Mouse (Mus musculus): ENCODE measurements around the gene Tlcd1. TPM values are rescaled to one million over a fixed set of nuclear protein-coding genes. Genes with fewer than 3 reads are reported as not detected.
"Not testable (repeated sequence)": the region's sequence is repeated elsewhere in the genome, so short reads cannot be mapped to it uniquely, and the experiment has no call there.

Gene Tlcd1
- 62.6 and 67.1 TPM in 2 replicates for polyA plus RNA-seq (2016; fragmentation: Nextera tagmentation; extraction: Ambion mirVana)

DNA sequence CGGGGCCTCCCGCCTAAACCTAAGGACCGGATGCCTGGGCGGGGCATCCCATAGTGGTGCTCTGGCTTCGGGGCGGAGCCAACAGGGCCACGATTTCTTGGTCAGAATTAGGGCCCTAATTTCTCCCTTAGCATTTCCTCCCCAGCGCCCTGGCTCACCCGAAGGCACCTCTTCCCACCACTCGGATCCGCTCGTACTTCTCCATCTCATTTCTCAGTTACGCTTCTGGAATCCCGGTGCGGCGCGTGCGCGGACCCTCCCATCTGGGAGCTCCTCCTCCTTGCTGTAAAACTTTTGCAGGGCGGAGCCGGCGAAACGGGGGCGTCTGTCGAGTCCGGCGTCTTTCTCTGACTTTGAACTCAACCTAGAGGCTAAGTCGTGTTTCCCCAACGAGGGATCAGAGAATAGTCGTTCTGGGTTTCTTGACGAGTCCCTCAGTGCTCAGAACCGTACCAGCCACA lies at the start of gene Tlcd1, which contains the start of gene Nek8:
Gene Tlcd1, plus strand, starts transcription at position 310 of the 461 bp plus-strand sequence.
Gene Nek8, minus strand, starts transcription at position 274 of the 461 bp plus-strand sequence.
- ATAC-seq: peak; percentile 33; the same call in 1 of the 2 replicates
- peaks cover 66% of the 10 kb centered on the region for H3K4me1 ChIP-seq

GRCm38 (mm10) chr11:78126739-78127138 lies 49.8 kb upstream of the Tlcd1 start:
- peaks cover 45% of the 10 kb centered on the region for H3K4me1 ChIP-seq
- no peak for ATAC-seq
- H3K27me3 ChIP-seq (replicated peaks): no peaks in the 10 kb centered on the region
- no peaks in the 10 kb centered on the region for H3K9me3 ChIP-seq (replicated peaks)
- no peak overlapping the region for H3K4me3 ChIP-seq
- no peak overlapping the region for H3K9ac ChIP-seq
- peak overlapping the region; percentile 45 for H3K27ac ChIP-seq
- no peaks in the 10 kb centered on the region for H3K36me3 ChIP-seq
- 40% methylated on average over 4 of the region's 4 CpGs for WGBS (ENCODE audit: insufficient replicate concordance)
- H3K4me2 ChIP-seq: no peak overlapping the region

More for the DNA sequence above, at the start of gene Tlcd1, which contains the start of gene Nek8:
- H3K27me3 ChIP-seq (replicated peaks): no peaks in the 10 kb centered on the region
- H3K4me3 ChIP-seq: peak within 1 kb of the TSS; percentile 94
- peaks cover 41% of the 10 kb centered on the region for H3K36me3 ChIP-seq
- WGBS (ENCODE audit: insufficient replicate concordance): under 1% methylated on average over 32 of the region's 32 CpGs
- no peaks in the 10 kb centered on the region for H3K9me3 ChIP-seq (replicated peaks)
- peak within 1 kb of the TSS; percentile 97 for H3K9ac ChIP-seq
- peak within 1 kb of the TSS; percentile 100 for H3K27ac ChIP-seq
- peak within 1 kb of the TSS; percentile 92 for H3K4me2 ChIP-seq

GRCm38 (mm10) chr11:78129458-78129857 lies 47.1 kb upstream of the Tlcd1 start:
- no peaks in the 10 kb centered on the region for H3K9me3 ChIP-seq (replicated peaks)
- H3K9ac ChIP-seq: no peak overlapping the region
- no peaks in the 10 kb centered on the region for H3K36me3 ChIP-seq
- H3K4me2 ChIP-seq: no peak overlapping the region
- H3K4me3 ChIP-seq: no peak overlapping the region
- H3K4me1 ChIP-seq: peaks cover 56% of the 10 kb centered on the region
- H3K27me3 ChIP-seq (replicated peaks): no peaks in the 10 kb centered on the region
- WGBS (ENCODE audit: insufficient replicate concordance): 76% methylated on average over 8 of the region's 8 CpGs
- H3K27ac ChIP-seq: no peak overlapping the region
- ATAC-seq: no peak

DNA sequence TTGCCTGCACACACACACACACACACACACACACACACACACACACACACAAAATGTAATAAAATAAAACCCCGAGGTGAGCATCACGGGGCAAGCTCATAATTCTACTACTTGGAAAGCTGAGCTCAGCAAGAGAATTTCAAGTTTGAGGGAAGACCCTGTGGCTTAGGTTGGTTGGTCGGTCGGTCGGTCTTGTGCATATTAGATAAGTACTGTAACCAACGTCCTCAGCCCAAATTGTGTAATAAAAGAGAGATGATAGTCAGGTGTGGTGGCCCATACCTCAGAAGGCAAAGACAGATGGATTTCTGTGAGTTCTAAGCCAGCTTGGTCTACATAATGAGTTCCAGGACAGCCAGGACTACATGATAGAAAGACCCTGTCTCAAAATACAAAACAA lies 42.6 kb upstream of the Tlcd1 start:
- H3K4me1 ChIP-seq: peaks cover 62% of the 10 kb centered on the region
- no peaks in the 10 kb centered on the region for H3K36me3 ChIP-seq
- H3K4me3 ChIP-seq: no peak overlapping the region
- H3K27ac ChIP-seq: 0 out of 2 replicates have a peak overlapping the region, but pooled peaks have one; percentile 62
- no peaks in the 10 kb centered on the region for H3K9me3 ChIP-seq (replicated peaks)
- 0 out of 2 replicates have a peak, but pooled peaks have one; percentile 33 for ATAC-seq
- H3K9ac ChIP-seq: peak overlapping the region; percentile 10; the same call in 1 of the 2 replicates
- peak overlapping the region; percentile 21; the same call in 1 of the 2 replicates for H3K4me2 ChIP-seq
- no peaks in the 10 kb centered on the region for H3K27me3 ChIP-seq (replicated peaks)
- WGBS (ENCODE audit: insufficient replicate concordance): 34% methylated on average over 6 of the region's 6 CpGs

DNA sequence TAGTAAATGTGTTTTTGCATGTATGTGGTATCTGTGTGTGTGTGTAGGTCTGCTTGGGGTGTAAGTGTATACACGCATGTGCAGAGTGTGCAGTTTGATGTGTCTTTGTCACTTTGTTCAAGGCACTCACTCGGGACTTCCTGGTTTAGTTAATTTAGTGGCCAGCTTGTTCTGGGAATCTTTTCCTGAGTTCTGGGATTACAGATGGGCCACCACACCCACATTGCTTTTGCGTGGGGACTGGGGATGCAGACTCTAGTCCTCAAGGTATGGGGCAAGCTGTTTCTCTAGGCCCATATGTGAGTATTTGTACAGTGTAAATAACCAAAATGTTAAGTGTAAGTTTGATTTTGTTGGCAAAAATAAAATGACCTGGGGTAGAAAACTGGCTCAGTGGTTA lies 42.2 kb upstream of the Tlcd1 start:
- Histone ChIP-seq H3K27me3 (replicated peaks) (no peaks in the 10 kb centered on the region), H3K4me3 (no peak overlapping the region), H3K4me2 (peak overlapping the region; percentile 21; the same call in 1 of the 2 replicates), H3K9me3 (replicated peaks) (no peaks in the 10 kb centered on the region), H3K4me1 (peaks cover 67% of the 10 kb centered on the region), H3K27ac (0 out of 2 replicates have a peak overlapping the region, but pooled peaks have one; percentile 62), H3K36me3 (no peaks in the 10 kb centered on the region), H3K9ac (0 out of 2 replicates have a peak overlapping the region, but pooled peaks have one; percentile 10)
- WGBS (ENCODE audit: insufficient replicate concordance): 64% methylated on average over 3 of the region's 3 CpGs
- ATAC-seq: no peak

- H3K4me1 ChIP-seq: peaks cover 75% of the 10 kb centered on the region
- WGBS (ENCODE audit: insufficient replicate concordance): 80% methylated on average over 7 of the region's 7 CpGs
- not testable (repeated sequence) for H3K36me3 ChIP-seq; H3K27me3 ChIP-seq (replicated peaks); ATAC-seq; H3K9ac ChIP-seq; H3K4me3 ChIP-seq; H3K27ac ChIP-seq; H3K9me3 ChIP-seq (replicated peaks); H3K4me2 ChIP-seq
These were observed 41.2 kb upstream of the Tlcd1 start for GRCm38 (mm10) chr11:78135314-78135713.

DNA sequence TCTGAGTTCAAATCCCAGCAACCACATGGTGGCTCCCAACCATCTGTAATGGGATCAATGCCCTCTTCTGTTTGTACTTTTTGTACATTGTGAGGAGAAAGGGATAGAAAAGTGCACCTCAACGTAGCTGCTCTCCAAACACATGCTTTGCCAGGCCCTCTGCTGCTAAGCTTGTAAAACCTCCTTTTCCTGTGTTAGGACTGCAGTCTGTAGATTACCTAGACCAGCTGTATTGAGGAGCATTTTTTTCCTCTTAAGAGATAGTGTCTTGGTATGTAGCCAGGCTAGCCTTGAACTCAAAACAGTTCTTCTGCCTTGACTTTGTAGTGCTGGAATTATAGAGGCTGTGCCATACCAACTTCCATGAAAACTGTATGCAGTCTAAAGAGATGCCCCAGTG lies 40.4 kb upstream of the Tlcd1 start:
- Histone ChIP-seq H3K36me3 (no peaks in the 10 kb centered on the region), H3K4me3 (no peak overlapping the region), H3K9me3 (replicated peaks) (no peaks in the 10 kb centered on the region), H3K27me3 (replicated peaks) (no peaks in the 10 kb centered on the region), H3K9ac (no peak overlapping the region), H3K4me2 (no peak overlapping the region), H3K4me1 (peaks cover 83% of the 10 kb centered on the region), H3K27ac (no peak overlapping the region)
- WGBS (ENCODE audit: insufficient replicate concordance): 30% methylated on average over 1 of the region's 1 CpGs
- no peak for ATAC-seq

DNA sequence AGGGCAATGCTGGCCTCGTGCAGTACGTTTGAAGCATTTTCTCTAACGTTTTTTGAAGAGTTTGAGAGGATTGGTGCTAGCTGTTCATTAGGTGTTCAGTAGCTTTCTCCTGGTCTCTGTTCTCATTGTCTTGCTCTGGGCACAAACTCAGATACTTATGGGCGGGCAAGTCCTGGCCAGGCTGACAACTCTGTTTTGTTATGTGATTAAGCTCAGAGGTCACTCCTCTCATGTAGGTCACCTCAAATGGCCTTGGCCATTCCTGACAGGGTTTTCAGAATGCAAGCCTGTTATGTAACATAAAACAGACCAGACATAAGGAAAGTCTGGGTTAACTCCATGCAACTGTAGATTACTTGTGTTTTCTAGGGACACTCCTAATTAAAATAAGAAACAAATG lies 38.9 kb upstream of the Tlcd1 start:
- no peak for ATAC-seq
- H3K36me3 ChIP-seq: no peaks in the 10 kb centered on the region
- peaks cover 84% of the 10 kb centered on the region for H3K4me1 ChIP-seq
- 78% methylated on average over 4 of the region's 4 CpGs for WGBS (ENCODE audit: insufficient replicate concordance)
- H3K9ac ChIP-seq: no peak overlapping the region
- no peak overlapping the region for H3K27ac ChIP-seq
- no peaks in the 10 kb centered on the region for H3K9me3 ChIP-seq (replicated peaks)
- no peak overlapping the region for H3K4me3 ChIP-seq
- H3K27me3 ChIP-seq (replicated peaks): no peaks in the 10 kb centered on the region
- no peak overlapping the region for H3K4me2 ChIP-seq

DNA sequence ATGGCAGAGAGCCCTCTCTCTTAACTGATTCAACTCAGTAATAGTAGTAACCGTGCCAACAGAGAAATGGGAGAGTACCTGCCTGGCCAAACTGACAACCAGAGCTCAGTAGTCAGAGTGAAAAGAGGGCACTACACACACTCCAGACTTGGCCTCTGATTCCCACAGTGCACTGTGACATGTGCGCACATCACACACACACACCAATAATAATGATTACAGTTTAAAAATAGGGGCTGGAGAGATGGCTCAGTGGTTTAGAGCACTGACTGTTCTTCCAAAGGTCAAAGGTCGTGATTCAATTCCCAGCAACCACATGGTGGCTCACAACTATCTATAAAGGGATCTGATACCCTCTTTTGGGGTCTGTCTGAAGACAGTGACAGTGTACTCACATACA lies 38.5 kb upstream of the Tlcd1 start:
- no peak for ATAC-seq
- Histone ChIP-seq H3K27ac (no peak overlapping the region), H3K9me3 (replicated peaks) (no peaks in the 10 kb centered on the region), H3K4me3 (no peak overlapping the region), H3K4me2 (no peak overlapping the region), H3K4me1 (peaks cover 80% of the 10 kb centered on the region), H3K27me3 (replicated peaks) (no peaks in the 10 kb centered on the region), H3K36me3 (peaks cover 2% of the 10 kb centered on the region), H3K9ac (no peak overlapping the region)
- 75% methylated on average over 3 of the region's 3 CpGs for WGBS (ENCODE audit: insufficient replicate concordance)

DNA sequence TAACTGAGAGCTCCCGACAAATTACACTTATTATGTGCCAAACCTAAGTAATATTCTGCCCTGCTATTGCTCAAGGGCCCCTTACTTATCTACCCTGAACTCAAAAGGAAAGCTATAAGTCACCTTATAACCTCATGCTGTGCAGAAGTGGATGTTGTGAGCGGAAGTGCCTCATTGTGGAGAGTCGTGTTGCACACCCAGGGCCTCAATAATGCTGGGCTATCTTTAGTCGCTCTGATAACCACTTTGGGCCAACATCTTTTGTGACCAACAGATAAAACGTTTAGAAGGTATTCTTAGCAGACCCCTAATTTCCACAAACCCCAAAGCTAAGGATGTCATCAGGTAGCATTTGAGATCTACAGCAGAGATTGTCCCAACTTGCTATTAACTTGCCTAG lies 35.8 kb upstream of the Tlcd1 start:
- Histone ChIP-seq H3K4me2 (peak overlapping the region; percentile 13; the same call in 1 of the 2 replicates), H3K27me3 (replicated peaks) (no peaks in the 10 kb centered on the region), H3K4me1 (peaks cover 64% of the 10 kb centered on the region), H3K9ac (peak overlapping the region; percentile 7; the same call in 1 of the 2 replicates), H3K27ac (peak overlapping the region; percentile 46), H3K36me3 (peaks cover 28% of the 10 kb centered on the region), H3K9me3 (replicated peaks) (no peaks in the 10 kb centered on the region), H3K4me3 (no peak overlapping the region)
- peak; percentile 64 for ATAC-seq
- 27% methylated on average over 5 of the region's 5 CpGs for WGBS (ENCODE audit: insufficient replicate concordance)

DNA sequence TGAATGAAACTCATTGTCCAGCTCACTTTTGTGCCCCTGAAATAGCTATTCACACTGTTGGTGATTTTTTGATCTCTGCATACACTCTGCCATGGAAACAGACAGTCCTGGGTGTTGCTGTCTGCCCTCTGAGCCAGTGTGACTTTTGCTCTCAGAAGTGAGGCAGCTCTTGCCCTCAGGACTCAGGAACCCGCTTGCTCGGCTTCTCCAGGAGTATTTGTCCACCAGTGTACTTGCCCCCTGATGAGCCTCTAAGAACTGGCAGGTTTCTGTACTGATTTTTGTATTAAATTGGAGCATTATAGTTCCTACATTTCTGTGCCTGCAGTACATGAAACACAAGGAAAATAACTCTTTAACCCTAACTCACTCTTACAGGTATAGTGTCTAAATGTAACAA lies 33.0 kb upstream of the Tlcd1 start:
- Histone ChIP-seq H3K4me2 (no peak overlapping the region), H3K36me3 (peaks cover 48% of the 10 kb centered on the region), H3K27ac (no peak overlapping the region), H3K9ac (no peak overlapping the region; the same call in 1 of the 2 replicates), H3K9me3 (replicated peaks) (no peaks in the 10 kb centered on the region), H3K4me3 (no peak overlapping the region), H3K27me3 (replicated peaks) (no peaks in the 10 kb centered on the region), H3K4me1 (peaks cover 42% of the 10 kb centered on the region)
- 81% methylated on average over 2 of the region's 2 CpGs for WGBS (ENCODE audit: insufficient replicate concordance)
- no peak for ATAC-seq

- Histone ChIP-seq H3K27ac (no peak overlapping the region), H3K9ac (no peak overlapping the region), H3K9me3 (replicated peaks) (no peaks in the 10 kb centered on the region), H3K4me1 (peaks cover 20% of the 10 kb centered on the region), H3K27me3 (replicated peaks) (no peaks in the 10 kb centered on the region), H3K4me3 (no peak overlapping the region), H3K36me3 (peaks cover 68% of the 10 kb centered on the region), H3K4me2 (no peak overlapping the region)
- ATAC-seq: no peak
- WGBS (ENCODE audit: insufficient replicate concordance): 84% methylated on average over 5 of the region's 5 CpGs
These were observed 30.3 kb upstream of the Tlcd1 start for GRCm38 (mm10) chr11:78146168-78146567.

All from liver, embryonic 12.5 days (tissue).